Mouse (Mus musculus) kidney, embryonic 15.5 days (tissue): Measurements from ENCODE around the gene Med13. TPM values are rescaled to one million over a fixed set of nuclear protein-coding genes. Genes with fewer than 3 reads are reported as not detected.

ENCODE experiments used
- ATAC-seq: fragments of 200-750 bp; cut with Nextera tagmentation; replicated peaks from 2 replicates; pipeline ENCODE4 v1.8.0; 2017; ENCODE audit warnings: moderate TSS enrichment; ENCODE audit not compliant: low FRiP score
- H3K27ac ChIP-seq: fragments of 300-500 bp; sonication (generic); 2 replicates; pipeline ENCODE4 v1.5.1; 2015; ENCODE audit warnings: mild to moderate bottlenecking, inconsistent platforms
- H3K27me3 ChIP-seq: fragments of 300-500 bp; sonication (generic); 2 replicates; pipeline ENCODE4 v1.6.1; 2015; ENCODE audit warnings: inconsistent platforms
- H3K36me3 ChIP-seq: fragments of 300-500 bp; sonication (generic); 2 replicates; pipeline ENCODE4 v1.6.1; 2015; ENCODE audit warnings: inconsistent platforms
- H3K4me1 ChIP-seq: fragments of 300-500 bp; sonication (generic); 2 replicates; pipeline ENCODE4 v1.6.1; 2015; ENCODE audit warnings: inconsistent platforms
- H3K4me2 ChIP-seq: fragments of 300-500 bp; sonication (generic); 2 replicates; pipeline ENCODE4 v1.6.1; 2015; ENCODE audit warnings: moderate library complexity, mild to moderate bottlenecking, inconsistent platforms
- H3K4me3 ChIP-seq: fragments of 300-500 bp; sonication (generic); replicated peaks from 2 replicates; pipeline ENCODE4 v1.5.1; 2015; ENCODE audit warnings: mild to moderate bottlenecking, inconsistent platforms
- H3K9ac ChIP-seq: fragments of 300-500 bp; sonication (generic); 2 replicates; pipeline ENCODE4 v1.6.1; 2015; ENCODE audit warnings: mild to moderate bottlenecking, inconsistent platforms
- H3K9me3 ChIP-seq: fragments of 300-500 bp; sonication (generic); replicated peaks from 2 replicates; pipeline ENCODE4 v1.6.1; 2016; ENCODE audit warnings: inconsistent platforms
- WGBS: fragments of 180-500 bp; shearing (Covaris S2); methylation state at CpG from one replicate; pipeline ENCODE4 v1.1.7; 2015; ENCODE audit warnings: mixed read lengths; 5-methylcytosine and 5-hydroxymethylcytosine counted together
- polyA plus RNA-seq: library from polyadenylated mRNA; unstranded; fragments of >200 nt; fragmentation: Nextera tagmentation; extraction: Ambion mirVana; gene quantifications from 2 replicates; pipeline ENCODE4 v1.2.1, GENCODE M21; 2015

The Med13 gene
- polyA plus RNA-seq, 1 experiment from 2014 or later = 8.5 TPM

DNA sequence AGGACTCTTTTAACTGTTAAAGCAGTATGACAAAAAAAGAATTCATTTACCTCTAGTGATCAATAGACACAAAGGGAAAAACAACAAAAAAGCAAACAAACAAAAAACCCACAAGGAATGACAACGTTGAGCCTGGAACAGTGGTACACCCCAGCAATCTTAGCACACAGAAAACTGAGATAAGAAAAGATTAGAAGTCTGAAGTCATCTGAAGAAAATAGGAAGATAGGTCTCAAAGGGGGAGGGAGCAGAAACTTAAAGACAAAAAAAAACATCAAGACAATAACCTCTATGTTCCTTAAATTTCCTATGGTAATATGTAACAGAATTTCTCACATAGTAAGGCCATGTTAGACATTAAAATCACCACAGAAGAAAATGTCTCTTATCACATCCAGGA lies 104.1 kb downstream of the Med13 start:
- peaks cover 60% of the 10 kb centered on the region for H3K36me3 ChIP-seq
- H3K27me3 ChIP-seq = no peaks in the 10 kb centered on the region
- no peak overlapping the region for H3K27ac ChIP-seq
- no peak overlapping the region for H3K4me2 ChIP-seq
- 94% methylated on average over 1 of the region's 1 CpGs for WGBS
- H3K4me1 ChIP-seq = peaks cover 13% of the 10 kb centered on the region
- no peak for ATAC-seq
- no peak overlapping the region for H3K4me3 ChIP-seq
- H3K9ac ChIP-seq = no peak overlapping the region
- H3K9me3 ChIP-seq = no peaks in the 10 kb centered on the region

DNA sequence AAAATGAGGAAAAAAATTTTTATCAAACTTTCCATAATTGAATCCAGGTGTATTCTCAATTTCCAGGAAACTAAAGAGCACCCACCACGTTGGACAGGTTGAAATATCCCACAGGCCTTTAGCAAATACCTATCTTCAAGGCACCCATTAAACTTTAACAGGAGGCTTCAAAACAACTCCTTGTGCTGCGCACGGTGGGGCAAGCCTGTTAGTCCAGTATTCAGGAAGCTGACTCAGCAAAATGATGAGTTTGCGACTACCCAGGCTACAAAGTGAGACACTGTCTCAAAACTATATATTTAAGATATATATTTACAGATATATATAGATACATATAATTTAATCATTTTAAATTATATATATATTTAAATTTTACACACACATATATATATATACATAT lies 125.0 kb downstream of the Med13 start:
- WGBS = 61% methylated on average over 4 of the region's 4 CpGs
- H3K4me2 ChIP-seq = no peak overlapping the region
- peaks cover 79% of the 10 kb centered on the region for H3K36me3 ChIP-seq
- H3K4me1 ChIP-seq = peaks cover 5% of the 10 kb centered on the region; the same call in 1 of the 2 replicates
- H3K4me3 ChIP-seq = no peak overlapping the region
- H3K27ac ChIP-seq = no peak overlapping the region
- no peak for ATAC-seq
- no peaks in the 10 kb centered on the region for H3K9me3 ChIP-seq
- no peaks in the 10 kb centered on the region for H3K27me3 ChIP-seq
- H3K9ac ChIP-seq = no peak overlapping the region

DNA sequence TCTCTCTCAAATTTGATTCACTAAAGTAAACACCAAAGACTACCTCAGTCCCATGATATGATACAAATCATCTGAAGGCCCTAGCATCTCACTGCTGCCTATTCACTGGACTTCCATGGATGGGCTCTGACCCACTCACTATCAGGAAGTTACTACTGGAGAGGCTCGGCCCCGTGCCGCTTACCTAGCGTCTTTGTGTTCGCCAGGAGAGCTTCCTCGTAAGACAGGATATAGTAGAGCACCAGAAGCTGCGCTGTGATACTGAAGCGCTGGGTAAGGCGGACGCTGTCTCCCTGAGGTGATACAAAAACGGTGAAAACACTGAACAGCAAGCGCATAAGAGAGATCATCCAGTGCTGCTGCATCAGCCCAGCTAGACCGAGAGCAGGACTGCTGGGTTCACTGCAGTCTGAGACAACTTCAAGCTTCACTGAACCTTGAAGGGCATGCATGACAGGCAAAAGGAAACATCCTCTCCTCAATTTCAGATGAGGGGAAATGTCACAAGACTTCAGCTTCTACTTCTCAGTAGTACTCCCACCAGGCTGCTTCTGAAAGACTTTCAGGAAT lies 125.5 kb downstream of the Med13 start:
- Histone ChIP-seq H3K4me3 (no peak overlapping the region), H3K4me1 (peaks cover 5% of the 10 kb centered on the region; the same call in 1 of the 2 replicates), H3K9me3 (no peaks in the 10 kb centered on the region), H3K27ac (peak overlapping the region; percentile 52; the same call in 1 of the 2 replicates), H3K4me2 (no peak overlapping the region), H3K36me3 (peaks cover 80% of the 10 kb centered on the region), H3K27me3 (no peaks in the 10 kb centered on the region), H3K9ac (no peak overlapping the region)
- 0 out of 2 replicates have a peak, but pooled peaks have one; percentile 49 for ATAC-seq
- WGBS = 90% methylated on average over 13 of the region's 13 CpGs

DNA sequence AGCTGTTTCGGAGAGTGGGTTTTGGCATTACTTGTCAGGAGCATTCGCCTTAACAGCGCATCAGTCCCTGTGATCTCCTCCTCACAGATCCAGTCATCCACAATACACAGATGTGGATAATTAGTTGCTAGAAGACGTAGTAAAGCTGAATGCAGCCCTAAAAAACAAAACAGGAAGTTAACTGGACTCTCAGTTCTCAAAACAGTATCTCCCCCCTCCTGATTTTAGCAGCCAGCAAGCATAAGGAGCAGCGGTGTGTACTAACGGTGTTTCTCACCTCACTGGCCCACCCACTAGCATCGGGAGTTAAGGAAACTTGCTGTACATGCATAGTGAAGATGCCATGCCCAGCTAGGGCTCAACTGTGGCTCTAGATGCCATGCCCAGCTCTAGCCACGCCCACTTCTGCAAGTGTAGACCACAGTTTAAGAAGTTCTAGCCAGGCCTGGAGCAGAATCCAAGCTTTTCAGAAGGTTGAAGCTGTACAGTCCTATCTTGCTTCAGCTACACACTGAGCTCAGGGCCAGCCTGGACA lies 130.7 kb downstream of the Med13 start:
- no peak overlapping the region for H3K27ac ChIP-seq
- ATAC-seq = no peak
- no peaks in the 10 kb centered on the region for H3K27me3 ChIP-seq
- H3K4me3 ChIP-seq = no peak overlapping the region
- peaks cover 83% of the 10 kb centered on the region for H3K36me3 ChIP-seq
- 85% methylated on average over 8 of the region's 8 CpGs for WGBS
- H3K9me3 ChIP-seq = no peaks in the 10 kb centered on the region
- H3K4me1 ChIP-seq = peaks cover under 1% of the 10 kb centered on the region; the same call in 1 of the 2 replicates
- H3K4me2 ChIP-seq = no peak overlapping the region
- H3K9ac ChIP-seq = no peak overlapping the region

DNA sequence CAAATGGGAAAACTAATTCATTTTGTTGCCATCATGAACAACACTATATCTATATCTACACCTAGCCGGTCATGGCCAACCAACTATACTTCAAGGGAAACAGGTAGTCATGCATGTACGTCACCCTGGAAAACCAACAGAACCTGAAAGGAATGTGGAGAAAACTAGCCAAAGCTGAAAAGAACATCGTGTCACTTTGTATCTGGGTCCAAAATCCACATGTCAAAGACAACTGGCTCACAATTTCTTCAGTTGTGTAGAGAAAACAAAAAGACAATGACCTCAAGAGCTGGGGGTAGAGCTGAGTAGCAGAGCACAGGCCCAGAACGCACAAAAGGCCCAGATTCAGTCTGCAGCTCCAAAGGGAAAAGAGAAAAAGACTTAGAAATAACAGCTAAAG lies 131.6 kb downstream of the Med13 start:
- H3K4me2 ChIP-seq = no peak overlapping the region
- H3K4me1 ChIP-seq = no peaks in the 10 kb centered on the region
- H3K9me3 ChIP-seq = no peaks in the 10 kb centered on the region
- ATAC-seq = no peak
- no peak overlapping the region for H3K9ac ChIP-seq
- no peak overlapping the region for H3K4me3 ChIP-seq
- 87% methylated on average over 4 of the region's 4 CpGs for WGBS
- H3K36me3 ChIP-seq = peaks cover 80% of the 10 kb centered on the region
- no peak overlapping the region for H3K27ac ChIP-seq
- H3K27me3 ChIP-seq = no peaks in the 10 kb centered on the region

Other genes with a start within 250 kb of the Med13 start
- 9.9 and 10.7 TPM in 2 replicates for gene Brip1, start 156.4 kb downstream of the Med13 start, polyA plus RNA-seq
- gene Ints2, start 100.0 kb downstream of the Med13 start, polyA plus RNA-seq = 30.5 and 36.1 TPM in 2 replicates
- 42.3 and 45.9 TPM in 2 replicates for gene Rnft1, start 127.1 kb upstream of the Med13 start, polyA plus RNA-seq
- 60.9 and 70.7 TPM in 2 replicates for gene Rps6kb1, start 187.2 kb upstream of the Med13 start, polyA plus RNA-seq
- 10.3 and 10.5 TPM in 2 replicates for gene Tubd1, start 187.4 kb upstream of the Med13 start, polyA plus RNA-seq